Mouse (Mus musculus): Measurements from ENCODE around the gene Mau2. TPM values are rescaled to one million over a fixed set of nuclear protein-coding genes. Genes with fewer than 3 reads are reported as not detected.

Gene Mau2
- 48.0 and 84.9 TPM in 2 replicates for polyA plus RNA-seq (2012; rRNA removed)

GRCm38 (mm10) chr8:70042583-70043455, at the start of gene Mau2, which contains the start of gene Sugp1:
Gene Mau2 (minus strand): TSS chr8:70042734.
Gene Sugp1 (plus strand): TSS chr8:70042813.

GRCm38 (mm10) chr8:70083285-70083684, 40.8 kb upstream of the Mau2 start, which contains the start of gene Hapln4:
Gene Hapln4 (plus strand): TSS chr8:70083457.

GRCm38 (mm10) chr8:70072441-70073069, 30.0 kb upstream of the Mau2 start, which contains the start of gene Tm6sf2:
Gene Tm6sf2 (plus strand): TSS chr8:70072924.

GRCm38 (mm10) chr8:69995776-69996588, 46.6 kb downstream of the Mau2 start, which contains the start of gene Gatad2a:
Gene Gatad2a (minus strand): TSS chr8:69996384.

Other genes starting within 250 kb of the Mau2 start
- gene Gmip, start 234.1 kb downstream of the Mau2 start, polyA plus RNA-seq (2012; rRNA removed): 24.2 and 39.2 TPM in 2 replicates
- gene Lpar2, start 220.3 kb downstream of the Mau2 start, polyA plus RNA-seq (2012; rRNA removed): 3.5 and 6.5 TPM in 2 replicates
- 21.8 and 28.1 TPM in 2 replicates for gene Pbx4, start 210.2 kb downstream of the Mau2 start, polyA plus RNA-seq (2012; rRNA removed)
- 0.48 and 0.56 TPM in 2 replicates for gene Cilp2, start 155.0 kb downstream of the Mau2 start, polyA plus RNA-seq (2012; rRNA removed)
- 0.50 and 0.51 TPM in 2 replicates for gene Tssk6, start 140.6 kb downstream of the Mau2 start, polyA plus RNA-seq (2012; rRNA removed)
- gene Ndufa13, start 140.2 kb downstream of the Mau2 start, polyA plus RNA-seq (2012; rRNA removed): 106 and 170 TPM in 2 replicates
- 5.5 and 10.0 TPM in 2 replicates for gene Yjefn3, start 140.0 kb downstream of the Mau2 start, polyA plus RNA-seq (2012; rRNA removed)
- gene Gatad2a, start 46.4 kb downstream of the Mau2 start, polyA plus RNA-seq (2012; rRNA removed): 70.6 and 123 TPM in 2 replicates
- 27.0 and 29.2 TPM in 2 replicates for gene Sugp1, start 79 bp upstream of the Mau2 start, polyA plus RNA-seq (2012; rRNA removed)
- 4.4 and 5.1 TPM in 2 replicates for gene Tm6sf2, start 30.2 kb upstream of the Mau2 start, polyA plus RNA-seq (2012; rRNA removed)
- gene Hapln4, start 40.7 kb upstream of the Mau2 start, polyA plus RNA-seq (2012; rRNA removed): 0.08 and 0.17 TPM in 2 replicates
- 24.0 and 32.7 TPM in 2 replicates for gene Ncan, start 78.1 kb upstream of the Mau2 start, polyA plus RNA-seq (2012; rRNA removed)
- 14.4 and 18.8 TPM in 2 replicates for gene Nr2c2ap, start 88.6 kb upstream of the Mau2 start, polyA plus RNA-seq (2012; rRNA removed)
- 21.7 and 26.6 TPM in 2 replicates for gene Rfxank, start 96.4 kb upstream of the Mau2 start, polyA plus RNA-seq (2012; rRNA removed)
- gene Borcs8, start 96.8 kb upstream of the Mau2 start, polyA plus RNA-seq (2012; rRNA removed): 48.8 and 80.2 TPM in 2 replicates
- 0.25 and 0.31 TPM in 2 replicates for gene Mef2b, start 97.0 kb upstream of the Mau2 start, polyA plus RNA-seq (2012; rRNA removed)
- gene Tmem161a, start 129.6 kb upstream of the Mau2 start, polyA plus RNA-seq (2012; rRNA removed): 80.2 and 80.4 TPM in 2 replicates
- 8.8 and 12.3 TPM in 2 replicates for gene Slc25a42, start 169.6 kb upstream of the Mau2 start, polyA plus RNA-seq (2012; rRNA removed)
- 79.3 and 93.7 TPM in 2 replicates for gene Sugp2, start 191.5 kb upstream of the Mau2 start, polyA plus RNA-seq (2012; rRNA removed)
- 34.0 and 35.4 TPM in 2 replicates for gene Armc6, start 191.7 kb upstream of the Mau2 start, polyA plus RNA-seq (2012; rRNA removed)
- 117 and 118 TPM in 2 replicates for gene Homer3, start 240.1 kb upstream of the Mau2 start, polyA plus RNA-seq (2012; rRNA removed)

Data from central nervous system, embryonic 11.5 days (tissue).